Mouse (Mus musculus): ENCODE data around the gene Naa80. TPM values are rescaled to one million over a fixed set of nuclear protein-coding genes. Genes with fewer than 3 reads are reported as not detected.
A peak's percentile ranks its signal among the peaks of the same experiment; 100 is the strongest.

Naa80 gene
- polyA plus RNA-seq, 1 experiment = 18.6 TPM

GRCm38 (mm10) chr9:107552690-107553393, 25.8 kb upstream of the Naa80 start:
- Histone ChIP-seq H3K27ac (ENCODE audit: insufficient read depth, low read length) (no peak overlapping the region), H3K9me3 (replicated peaks; ENCODE audit: control insufficient read depth, insufficient read depth, low read length, poor library complexity, severe bottlenecking) (no peaks in the 10 kb centered on the region), H3K4me1 (ENCODE audit: control insufficient read depth, insufficient read depth, low read length) (peaks cover 3% of the 10 kb centered on the region), H3K36me3 (ENCODE audit: control insufficient read depth, insufficient read depth, low read length, poor library complexity, severe bottlenecking) (peaks cover 8% of the 10 kb centered on the region), H3K9ac (ENCODE audit: low read depth, poor library complexity, severe bottlenecking) (no peak overlapping the region), H3K27me3 (ENCODE audit: control insufficient read depth, insufficient read depth, low read length, poor library complexity, severe bottlenecking) (no peaks in the 10 kb centered on the region), H3K4me3 (ENCODE audit: low read depth, low read length) (no peak overlapping the region)
- TF ChIP-seq EP300 (IDR thresholded peaks at IDR 0.05; ENCODE audit: insufficient read depth, low read depth, low read length) (no peak), CTCF (IDR thresholded peaks at IDR 0.05; ENCODE audit: low read depth, low read length) (no peak), POLR2A (IDR thresholded peaks at IDR 0.05; ENCODE audit: insufficient read depth, low read length) (no peak)

DNA sequence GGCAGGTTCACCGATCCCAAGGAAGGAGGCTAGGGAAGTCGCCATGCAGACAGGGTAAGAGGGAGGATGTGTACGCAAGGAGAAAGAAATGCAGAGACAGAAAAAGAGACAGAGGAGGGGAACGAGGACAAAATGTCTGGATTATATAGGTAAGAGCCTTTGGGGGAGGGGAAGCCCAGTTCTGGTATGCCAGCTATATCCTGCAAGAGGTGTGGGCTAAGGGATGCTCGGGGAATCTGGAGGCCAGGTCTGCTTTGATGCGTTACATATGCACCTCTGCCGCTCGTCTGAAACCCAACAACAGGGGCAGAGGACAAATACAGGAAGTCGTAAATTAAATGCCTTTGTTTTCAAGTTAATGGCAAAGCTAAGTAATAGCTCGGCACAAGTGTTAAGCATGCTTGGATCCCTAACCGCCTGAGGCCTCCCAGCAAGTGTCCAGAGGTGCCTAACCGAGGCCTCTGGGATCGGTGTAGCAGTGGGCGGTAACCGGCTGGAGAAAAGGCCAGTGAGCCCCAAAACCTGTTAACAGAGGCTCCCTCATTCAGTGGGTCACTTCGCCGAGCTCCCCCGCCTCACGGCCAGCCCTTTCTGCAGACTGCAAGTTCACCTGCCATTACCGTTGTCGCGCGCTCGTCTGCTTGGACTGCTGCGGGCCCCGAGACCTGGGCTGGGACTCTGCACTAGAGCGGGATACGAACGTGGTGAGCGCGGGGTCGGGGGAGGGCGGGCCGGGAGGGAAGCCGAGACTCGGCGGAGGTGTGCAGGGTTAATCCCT, 25.0 kb upstream of the Naa80 start:
- Histone ChIP-seq H3K36me3 (ENCODE audit: control insufficient read depth, insufficient read depth, low read length, poor library complexity, severe bottlenecking) (peaks cover 16% of the 10 kb centered on the region), H3K27me3 (ENCODE audit: control insufficient read depth, insufficient read depth, low read length, poor library complexity, severe bottlenecking) (no peaks in the 10 kb centered on the region), H3K9ac (ENCODE audit: low read depth, poor library complexity, severe bottlenecking) (peak overlapping the region; percentile 64), H3K4me1 (ENCODE audit: control insufficient read depth, insufficient read depth, low read length) (peaks cover 3% of the 10 kb centered on the region), H3K27ac (ENCODE audit: insufficient read depth, low read length) (no peak overlapping the region), H3K9me3 (replicated peaks; ENCODE audit: control insufficient read depth, insufficient read depth, low read length, poor library complexity, severe bottlenecking) (no peaks in the 10 kb centered on the region), H3K4me3 (ENCODE audit: low read depth, low read length) (peak overlapping the region; percentile 64)
- TF ChIP-seq POLR2A (IDR thresholded peaks at IDR 0.05; ENCODE audit: insufficient read depth, low read length) = no peak
- no peak for TF ChIP-seq CTCF (IDR thresholded peaks at IDR 0.05; ENCODE audit: low read depth, low read length)
- TF ChIP-seq EP300 (IDR thresholded peaks at IDR 0.05; ENCODE audit: insufficient read depth, low read depth, low read length) = no peak

DNA sequence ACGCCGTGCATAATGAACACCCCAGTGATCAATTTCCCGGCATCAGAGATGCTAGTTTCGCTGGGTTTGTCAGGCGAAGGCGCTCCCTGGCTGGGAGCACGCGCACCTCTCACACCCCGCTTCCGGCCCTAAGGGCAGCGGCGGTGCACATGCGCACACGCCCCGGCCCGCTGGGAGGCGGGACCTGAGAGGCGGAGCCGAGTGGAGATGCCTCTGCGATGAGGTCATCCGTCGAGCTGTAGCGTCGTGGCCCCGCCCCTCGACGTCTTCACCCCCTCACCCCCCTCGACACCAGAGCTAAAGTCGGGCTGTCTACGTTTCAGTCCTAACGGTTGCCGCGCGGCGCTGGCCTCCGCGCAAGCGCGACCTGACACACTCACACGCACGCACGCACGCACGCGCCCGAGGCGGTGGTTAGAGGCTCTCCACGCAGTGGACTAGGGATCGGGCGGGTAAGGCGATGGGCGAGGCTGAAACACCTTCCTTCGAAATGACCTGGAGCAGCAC, 24.3 kb upstream of the Naa80 start:
- H3K27me3 ChIP-seq (ENCODE audit: control insufficient read depth, insufficient read depth, low read length, poor library complexity, severe bottlenecking) = no peaks in the 10 kb centered on the region
- 0 out of 2 replicates have a peak, but pooled peaks have one; percentile 39 for TF ChIP-seq EP300 (IDR thresholded peaks at IDR 0.05; ENCODE audit: insufficient read depth, low read depth, low read length)
- TF ChIP-seq POLR2A (IDR thresholded peaks at IDR 0.05; ENCODE audit: insufficient read depth, low read length) = peak; percentile 42
- no peak for TF ChIP-seq CTCF (IDR thresholded peaks at IDR 0.05; ENCODE audit: low read depth, low read length)
- peak overlapping the region; percentile 64 for H3K4me3 ChIP-seq (ENCODE audit: low read depth, low read length)
- no peaks in the 10 kb centered on the region for H3K9me3 ChIP-seq (replicated peaks; ENCODE audit: control insufficient read depth, insufficient read depth, low read length, poor library complexity, severe bottlenecking)
- peaks cover 23% of the 10 kb centered on the region for H3K36me3 ChIP-seq (ENCODE audit: control insufficient read depth, insufficient read depth, low read length, poor library complexity, severe bottlenecking)
- peaks cover 3% of the 10 kb centered on the region for H3K4me1 ChIP-seq (ENCODE audit: control insufficient read depth, insufficient read depth, low read length)
- H3K27ac ChIP-seq (ENCODE audit: insufficient read depth, low read length) = no peak overlapping the region
- H3K9ac ChIP-seq (ENCODE audit: low read depth, poor library complexity, severe bottlenecking) = peak overlapping the region; percentile 64

GRCm38 (mm10) chr9:107555031-107555457, 23.6 kb upstream of the Naa80 start:
- peaks cover 2% of the 10 kb centered on the region for H3K4me1 ChIP-seq (ENCODE audit: control insufficient read depth, insufficient read depth, low read length)
- peak overlapping the region; percentile 46 for H3K9ac ChIP-seq (ENCODE audit: low read depth, poor library complexity, severe bottlenecking)
- peak overlapping the region; percentile 55; the same call in 1 of the 2 replicates for H3K27ac ChIP-seq (ENCODE audit: insufficient read depth, low read length)
- H3K9me3 ChIP-seq (replicated peaks; ENCODE audit: control insufficient read depth, insufficient read depth, low read length, poor library complexity, severe bottlenecking) = no peaks in the 10 kb centered on the region
- no peaks in the 10 kb centered on the region for H3K27me3 ChIP-seq (ENCODE audit: control insufficient read depth, insufficient read depth, low read length, poor library complexity, severe bottlenecking)
- H3K4me3 ChIP-seq (ENCODE audit: low read depth, low read length) = peak overlapping the region; percentile 64
- peaks cover 26% of the 10 kb centered on the region for H3K36me3 ChIP-seq (ENCODE audit: control insufficient read depth, insufficient read depth, low read length, poor library complexity, severe bottlenecking)
- TF ChIP-seq POLR2A (IDR thresholded peaks at IDR 0.05; ENCODE audit: insufficient read depth, low read length) (no peak), CTCF (IDR thresholded peaks at IDR 0.05; ENCODE audit: low read depth, low read length) (no peak), EP300 (IDR thresholded peaks at IDR 0.05; ENCODE audit: insufficient read depth, low read depth, low read length) (no peak)

GRCm38 (mm10) chr9:107555701-107556100, 23.0 kb upstream of the Naa80 start:
- peaks cover 28% of the 10 kb centered on the region for H3K36me3 ChIP-seq (ENCODE audit: control insufficient read depth, insufficient read depth, low read length, poor library complexity, severe bottlenecking)
- no peaks in the 10 kb centered on the region for H3K9me3 ChIP-seq (replicated peaks; ENCODE audit: control insufficient read depth, insufficient read depth, low read length, poor library complexity, severe bottlenecking)
- TF ChIP-seq EP300 (IDR thresholded peaks at IDR 0.05; ENCODE audit: insufficient read depth, low read depth, low read length) (no peak), CTCF (IDR thresholded peaks at IDR 0.05; ENCODE audit: low read depth, low read length) (no peak), POLR2A (IDR thresholded peaks at IDR 0.05; ENCODE audit: insufficient read depth, low read length) (no peak)
- no peaks in the 10 kb centered on the region for H3K27me3 ChIP-seq (ENCODE audit: control insufficient read depth, insufficient read depth, low read length, poor library complexity, severe bottlenecking)
- H3K27ac ChIP-seq (ENCODE audit: insufficient read depth, low read length) = no peak overlapping the region
- H3K4me3 ChIP-seq (ENCODE audit: low read depth, low read length) = peak overlapping the region; percentile 64
- H3K9ac ChIP-seq (ENCODE audit: low read depth, poor library complexity, severe bottlenecking) = peak overlapping the region; percentile 46
- no peaks in the 10 kb centered on the region for H3K4me1 ChIP-seq (ENCODE audit: control insufficient read depth, insufficient read depth, low read length)
